In genomic region chr16:16498798-16499197, GRCm38 (mm10) we compare ENCODE assay signal across 10 mouse cellular contexts.
DNase-seq lines count a peak whose midpoint lies in the region; ATAC-seq and TF ChIP-seq lines count a peak whose summit lies in the region.
"Had no signal": no experiment of that assay in that cellular context is flagged by ENCODE, and none has a peak within 500 bp of the region (broad histone marks: within the 10 kb centered on the region; RNA-seq: fewer than 3 reads in every experiment).

No protein-coding gene starts in this region.

- peak; percentile 38 for DNase-seq in forebrain, postnatal 0 days
- peak; percentile 43 for DNase-seq in midbrain, embryonic 14.5 days
- no peak for DNase-seq in midbrain, embryonic 11.5 days (ENCODE audit: low spot score, missing footprints)
- DNase-seq in heart, adult 9 months (ENCODE audit: low spot score in 2 of 2) = peak; percentile 48 to 76
- peak; percentile 41 for DNase-seq in ovary, postnatal 36 days (ENCODE audit: low spot score)
- DNase-seq in thymus, postnatal 10 days (ENCODE audit: low spot score in 2 of 2) = no peak
- no peak for DNase-seq in frontal cortex, postnatal 36 days (ENCODE audit: low spot score in 2 of 2)

- H3K27ac ChIP-seq in forebrain, postnatal 0 days (ENCODE audit: low read depth, low read length) = no peak overlapping the region
- H3K27ac ChIP-seq in forebrain, embryonic 12.5 days = no peak overlapping the region
- H3K27ac ChIP-seq in midbrain, embryonic 14.5 days (replicated peaks; ENCODE audit: low read depth, low read length) = 0 out of 2 replicates have a peak overlapping the region, but pooled peaks have one; percentile 41
- H3K27ac ChIP-seq in midbrain, embryonic 11.5 days (ENCODE audit: low read depth, low read length) = no peak overlapping the region
- H3K27ac ChIP-seq: midbrain, embryonic 12.5 days had no signal

- ATAC-seq in forebrain, postnatal 0 days = peak; percentile 64
- no peak for ATAC-seq in forebrain, embryonic 12.5 days (ENCODE audit: low FRiP score)
- no peak for ATAC-seq in midbrain, embryonic 14.5 days (ENCODE audit: low FRiP score, low TSS enrichment)
- ATAC-seq in midbrain, embryonic 11.5 days (ENCODE audit: low FRiP score) = no peak
- ATAC-seq: CD4-positive, CD25-positive, alpha-beta regulatory T cell, adult 4 months had no signal

- H3K9ac ChIP-seq in forebrain, postnatal 0 days = no peak overlapping the region
- H3K9ac ChIP-seq in forebrain, embryonic 12.5 days = no peak overlapping the region
- H3K9ac ChIP-seq in midbrain, embryonic 14.5 days (replicated peaks; ENCODE audit: low read length) = no peak overlapping the region
- no peak overlapping the region for H3K9ac ChIP-seq in midbrain, embryonic 11.5 days (ENCODE audit: low read length)
- H3K9ac ChIP-seq: midbrain, embryonic 12.5 days had no signal

- no peaks in the 10 kb centered on the region; the same call in 1 of the 2 replicates for H3K36me3 ChIP-seq in forebrain, postnatal 0 days (ENCODE audit: insufficient read depth)
- peaks cover 11% of the 10 kb centered on the region; the same call in 1 of the 2 replicates for H3K36me3 ChIP-seq in forebrain, embryonic 12.5 days (replicated peaks)
- H3K36me3 ChIP-seq in midbrain, embryonic 14.5 days (ENCODE audit: control insufficient read depth, insufficient read depth, low read length) = peaks cover 16% of the 10 kb centered on the region
- H3K36me3 ChIP-seq in midbrain, embryonic 11.5 days (ENCODE audit: control insufficient read depth, insufficient read depth, low read length) = no peaks in the 10 kb centered on the region

- H3K27me3 ChIP-seq in forebrain, postnatal 0 days (ENCODE audit: insufficient read depth, low read length) = no peaks in the 10 kb centered on the region
- no peaks in the 10 kb centered on the region for H3K27me3 ChIP-seq in forebrain, embryonic 12.5 days
- H3K27me3 ChIP-seq in midbrain, embryonic 14.5 days (ENCODE audit: control insufficient read depth, insufficient read depth, low read length) = no peaks in the 10 kb centered on the region
- no peaks in the 10 kb centered on the region for H3K27me3 ChIP-seq in midbrain, embryonic 11.5 days (ENCODE audit: control insufficient read depth, insufficient read depth, low read length)
- H3K27me3 ChIP-seq: midbrain, embryonic 12.5 days had no signal

- TF ChIP-seq CTCF in forebrain, postnatal 0 days (IDR thresholded peaks at IDR 0.05; ENCODE audit: low read depth) = no peak

- no peak overlapping the region for H3K4me3 ChIP-seq in forebrain, postnatal 0 days (ENCODE audit: low read depth, low read length)
- H3K4me3 ChIP-seq in forebrain, embryonic 12.5 days (replicated peaks) = no peak overlapping the region
- no peak overlapping the region for H3K4me3 ChIP-seq in midbrain, embryonic 14.5 days (replicated peaks; ENCODE audit: low read depth, low read length)
- H3K4me3 ChIP-seq in midbrain, embryonic 11.5 days (ENCODE audit: low read depth, low read length) = no peak overlapping the region
- H3K4me3 ChIP-seq: midbrain, embryonic 12.5 days had no signal

- H3K9me3 ChIP-seq in forebrain, postnatal 0 days (ENCODE audit: low read length) = no peaks in the 10 kb centered on the region
- H3K9me3 ChIP-seq in forebrain, embryonic 12.5 days = no peaks in the 10 kb centered on the region
- no peaks in the 10 kb centered on the region for H3K9me3 ChIP-seq in midbrain, embryonic 14.5 days (ENCODE audit: control insufficient read depth, low read length)
- H3K9me3 ChIP-seq in midbrain, embryonic 11.5 days (ENCODE audit: control insufficient read depth, low read length) = no peaks in the 10 kb centered on the region
- H3K9me3 ChIP-seq: midbrain, embryonic 12.5 days had no signal

- no peaks in the 10 kb centered on the region for H3K4me1 ChIP-seq in forebrain, postnatal 0 days (ENCODE audit: insufficient read depth)
- H3K4me1 ChIP-seq in forebrain, embryonic 12.5 days = no peaks in the 10 kb centered on the region; the same call in 1 of the 2 replicates
- no peaks in the 10 kb centered on the region for H3K4me1 ChIP-seq in midbrain, embryonic 14.5 days (ENCODE audit: control insufficient read depth, insufficient read depth, low read length)
- no peaks in the 10 kb centered on the region for H3K4me1 ChIP-seq in midbrain, embryonic 11.5 days (ENCODE audit: control insufficient read depth, insufficient read depth, low read length)
- H3K4me1 ChIP-seq: midbrain, embryonic 12.5 days had no signal

- no peak overlapping the region for H3K4me2 ChIP-seq in forebrain, postnatal 0 days (ENCODE audit: low read depth)
- no peak overlapping the region for H3K4me2 ChIP-seq in forebrain, embryonic 12.5 days
- no peak overlapping the region for H3K4me2 ChIP-seq in midbrain, embryonic 14.5 days (ENCODE audit: low read length)
- no peak overlapping the region for H3K4me2 ChIP-seq in midbrain, embryonic 11.5 days
- H3K4me2 ChIP-seq: midbrain, embryonic 12.5 days had no signal

Comparison
In these comparisons a context has a peak if more than half of its experiments do, and no peak if none do; other contexts are left out.
1. DNase-seq: peak in forebrain, postnatal 0 days (single experiment), midbrain, embryonic 14.5 days (single experiment), heart, adult 9 months (2 of 2) and ovary, postnatal 36 days (single experiment); none in midbrain, embryonic 11.5 days (single experiment), thymus, postnatal 10 days (0 of 2) and frontal cortex, postnatal 36 days (0 of 2).